Mouse (Mus musculus): ENCODE data around the gene Xpr1.

DNA sequence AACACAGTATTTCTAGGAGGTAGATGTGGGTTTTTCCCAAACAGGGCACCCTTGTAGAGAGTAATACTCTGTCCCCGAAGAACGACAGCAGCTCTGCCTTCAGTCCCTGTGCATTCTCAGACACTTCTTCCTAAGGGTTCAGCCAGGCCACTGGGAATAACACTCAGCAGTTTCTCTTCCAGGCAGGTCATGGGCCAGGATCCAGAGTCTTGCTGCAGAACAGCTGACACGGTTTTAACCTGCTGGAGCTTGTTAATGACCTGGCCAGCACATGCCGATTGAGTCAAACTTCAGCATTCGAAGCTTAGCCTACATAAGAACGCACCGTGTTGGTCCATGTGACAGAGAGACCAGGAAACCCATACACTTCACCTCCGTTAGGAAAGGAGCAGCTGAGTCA lies 36.0 kb upstream of the Xpr1 start:
- TF ChIP-seq POLR2A (IDR thresholded peaks at IDR 0.05; ENCODE audit: insufficient read depth, low read length) (no peak), CTCF (IDR thresholded peaks at IDR 0.05; ENCODE audit: low read depth, low read length) (no peak), EP300 (IDR thresholded peaks at IDR 0.05; ENCODE audit: insufficient read depth, low read depth, low read length) (no peak)

Measured in ES-Bruce4 (cell line).